Mouse (Mus musculus): ENCODE measurements around the gene Brpf3. TPM values are rescaled to one million over a fixed set of nuclear protein-coding genes. Genes with fewer than 3 reads are reported as not detected.
A peak's percentile ranks its signal among the peaks of the same experiment; 100 is the strongest.

Brpf3 gene
- 24.7 and 26.3 TPM in 2 replicates for polyA plus RNA-seq (2012; rRNA removed)

DNA sequence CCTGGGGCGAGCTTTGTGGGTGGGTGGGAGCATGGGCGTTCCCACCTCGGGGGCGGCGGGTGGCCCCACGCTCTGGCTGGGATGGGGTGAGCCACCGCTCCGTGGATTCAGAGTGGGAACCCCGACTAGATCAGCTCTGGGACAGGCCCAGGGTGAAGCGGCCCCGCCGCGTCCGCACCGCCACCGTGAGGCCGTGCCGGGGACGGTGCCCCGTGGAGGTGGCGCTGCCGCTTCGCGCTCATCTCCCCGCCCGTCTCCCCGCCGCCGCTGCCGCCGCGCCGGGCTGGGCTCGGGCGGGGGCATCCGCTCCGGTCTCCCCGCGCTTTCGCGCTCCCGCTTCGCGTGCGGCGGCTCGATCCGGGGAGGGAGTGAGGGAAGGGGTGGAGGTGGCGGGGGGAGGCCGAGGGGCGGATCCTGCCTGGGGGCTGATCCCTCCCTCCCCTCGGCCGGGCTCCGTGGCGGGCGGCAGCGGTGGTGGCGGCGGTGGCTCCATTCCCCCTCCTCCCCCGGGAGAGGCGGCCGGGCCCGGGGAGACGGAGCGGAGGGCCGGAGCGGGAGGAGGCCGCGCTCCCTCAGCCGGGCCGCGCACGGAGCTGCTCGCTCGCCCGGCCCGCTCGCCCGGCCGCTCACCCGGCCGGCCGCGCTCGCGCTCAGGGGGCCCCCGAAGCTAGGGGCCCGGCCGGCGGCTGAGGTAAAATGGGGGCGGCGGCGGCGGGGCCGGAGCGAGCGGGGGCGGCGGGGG lies at the start of gene Brpf3:
Brpf3 (plus strand) TSS at position 420 of the 742 bp plus-strand sequence.
- under 1% methylated on average over 87 of the region's 99 CpGs for WGBS
- 0 out of 2 replicates have a peak, but pooled peaks have one; percentile 19 for TF ChIP-seq CTCF (IDR thresholded peaks at IDR 0.05; ENCODE audit: insufficient read depth, low read length)
- peak; percentile 49; the same call in 1 of the 2 replicates for TF ChIP-seq POLR2A (IDR thresholded peaks at IDR 0.05; ENCODE audit: borderline replicate concordance, extremely low read depth, low read depth, low read length)
- Histone ChIP-seq H3K4me3 (replicated peaks; ENCODE audit: extremely low read depth, low read depth, low read length) (peak within 1 kb of the TSS; percentile 75), H3K4me1 (ENCODE audit: control insufficient read depth, insufficient read depth, low read length) (peaks cover 7% of the 10 kb centered on the region)
- DNase-seq: peak; percentile 81

- Histone ChIP-seq H3K4me3 (replicated peaks; ENCODE audit: extremely low read depth, low read depth, low read length) (no peak overlapping the region), H3K4me1 (ENCODE audit: control insufficient read depth, insufficient read depth, low read length) (no peaks in the 10 kb centered on the region)
- no peak for TF ChIP-seq POLR2A (IDR thresholded peaks at IDR 0.05; ENCODE audit: borderline replicate concordance, extremely low read depth, low read depth, low read length)
- TF ChIP-seq CTCF (IDR thresholded peaks at IDR 0.05; ENCODE audit: insufficient read depth, low read length): no peak
- DNase-seq: no peak
- WGBS: 59% methylated on average over 5 of the region's 5 CpGs
Measured at GRCm38 (mm10) chr17:28756447-28756846, 44.4 kb upstream of the Brpf3 start.

DNA sequence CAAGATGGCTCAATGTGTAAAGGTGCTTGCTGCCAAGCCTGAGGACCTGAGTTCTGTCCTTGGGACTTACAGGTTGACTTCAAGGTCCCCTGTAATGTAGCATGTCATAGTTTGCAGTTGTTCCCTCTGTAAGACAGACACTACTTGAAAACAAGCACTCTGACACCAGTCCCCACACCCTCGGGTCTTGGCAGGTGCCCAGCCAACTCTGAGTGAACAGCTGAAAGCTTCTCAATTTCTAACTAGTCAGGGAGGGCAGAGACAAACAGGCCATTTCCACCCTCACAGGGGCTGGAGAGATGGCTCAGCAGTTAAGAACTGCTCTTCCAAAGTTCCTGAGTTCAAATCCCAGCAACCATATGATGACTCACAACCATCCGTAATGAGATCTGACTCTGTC lies 43.4 kb upstream of the Brpf3 start:
- WGBS: 54% methylated on average over 2 of the region's 2 CpGs
- Histone ChIP-seq H3K4me3 (replicated peaks; ENCODE audit: extremely low read depth, low read depth, low read length) (no peak overlapping the region), H3K4me1 (ENCODE audit: control insufficient read depth, insufficient read depth, low read length) (no peaks in the 10 kb centered on the region)
- TF ChIP-seq CTCF (IDR thresholded peaks at IDR 0.05; ENCODE audit: insufficient read depth, low read length): no peak
- TF ChIP-seq POLR2A (IDR thresholded peaks at IDR 0.05; ENCODE audit: borderline replicate concordance, extremely low read depth, low read depth, low read length): no peak
- no peak for DNase-seq

DNA sequence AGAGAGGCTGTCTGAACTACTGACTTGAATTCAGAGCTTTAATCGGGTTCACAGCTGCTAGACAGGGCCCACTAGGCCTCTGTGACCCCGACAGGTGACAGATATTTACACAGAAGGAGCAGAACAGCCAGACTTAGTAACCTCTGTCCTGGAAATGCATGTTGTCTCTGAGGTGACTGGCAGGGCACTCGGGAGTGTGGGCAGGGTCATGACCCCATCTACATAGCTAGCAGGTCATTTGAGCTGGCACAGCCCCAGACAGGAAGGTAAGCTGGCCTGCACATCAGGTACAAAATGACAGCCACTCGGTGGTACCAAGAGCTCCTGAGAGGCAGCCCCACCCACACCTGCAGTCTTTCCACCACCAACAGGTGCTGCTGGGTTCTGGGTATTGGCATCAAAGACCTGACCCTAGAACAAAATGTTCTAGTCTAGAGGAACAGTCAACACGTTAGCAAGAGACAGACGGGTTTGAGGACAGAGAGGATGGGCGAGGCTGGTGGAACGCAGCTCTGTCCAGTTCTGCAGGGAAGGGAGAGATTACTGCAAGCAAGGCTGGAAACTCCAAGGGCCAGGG lies 40.1 kb upstream of the Brpf3 start:
- TF ChIP-seq CTCF (IDR thresholded peaks at IDR 0.05; ENCODE audit: insufficient read depth, low read length) (no peak), POLR2A (IDR thresholded peaks at IDR 0.05; ENCODE audit: borderline replicate concordance, extremely low read depth, low read depth, low read length) (no peak)
- no peak overlapping the region for H3K4me3 ChIP-seq (replicated peaks; ENCODE audit: extremely low read depth, low read depth, low read length)
- DNase-seq: no peak
- WGBS: 50% methylated on average over 8 of the region's 8 CpGs
- no peaks in the 10 kb centered on the region for H3K4me1 ChIP-seq (ENCODE audit: control insufficient read depth, insufficient read depth, low read length)

DNA sequence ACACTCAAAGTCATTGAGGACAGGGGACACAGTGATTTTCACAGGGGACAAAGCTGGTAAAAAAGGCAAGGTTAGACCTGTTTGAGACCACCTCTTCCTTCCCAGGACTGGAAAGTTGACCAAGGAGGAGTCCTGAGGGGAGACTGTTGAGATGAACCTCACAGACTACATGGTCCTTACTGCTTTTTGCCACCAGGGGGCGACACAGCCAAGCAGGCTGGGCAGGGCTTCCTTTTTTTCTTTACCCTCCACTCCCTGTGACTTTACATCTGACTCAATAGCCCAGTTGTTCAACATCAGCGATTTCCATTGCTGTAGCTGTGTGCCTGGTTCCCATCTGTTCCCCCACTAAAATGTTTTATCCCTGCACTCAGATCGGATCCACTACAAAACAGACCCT lies 39.0 kb upstream of the Brpf3 start:
- TF ChIP-seq POLR2A (IDR thresholded peaks at IDR 0.05; ENCODE audit: borderline replicate concordance, extremely low read depth, low read depth, low read length) (no peak), CTCF (IDR thresholded peaks at IDR 0.05; ENCODE audit: insufficient read depth, low read length) (peak; percentile 93)
- Histone ChIP-seq H3K4me3 (replicated peaks; ENCODE audit: extremely low read depth, low read depth, low read length) (no peak overlapping the region), H3K4me1 (ENCODE audit: control insufficient read depth, insufficient read depth, low read length) (no peaks in the 10 kb centered on the region)
- DNase-seq: peak; percentile 68
- WGBS: 10% methylated on average over 3 of the region's 3 CpGs

GRCm38 (mm10) chr17:28766203-28766602 lies 34.7 kb upstream of the Brpf3 start:
- 33% methylated on average over 3 of the region's 3 CpGs for WGBS
- TF ChIP-seq POLR2A (IDR thresholded peaks at IDR 0.05; ENCODE audit: borderline replicate concordance, extremely low read depth, low read depth, low read length) (no peak), CTCF (IDR thresholded peaks at IDR 0.05; ENCODE audit: insufficient read depth, low read length) (no peak)
- Histone ChIP-seq H3K4me1 (ENCODE audit: control insufficient read depth, insufficient read depth, low read length) (no peaks in the 10 kb centered on the region), H3K4me3 (replicated peaks; ENCODE audit: extremely low read depth, low read depth, low read length) (no peak overlapping the region)
- no peak for DNase-seq

GRCm38 (mm10) chr17:28766781-28767515 lies 33.9 kb upstream of the Brpf3 start:
- 71% methylated on average over 11 of the region's 11 CpGs for WGBS
- TF ChIP-seq POLR2A (IDR thresholded peaks at IDR 0.05; ENCODE audit: borderline replicate concordance, extremely low read depth, low read depth, low read length) (no peak), CTCF (IDR thresholded peaks at IDR 0.05; ENCODE audit: insufficient read depth, low read length) (no peak)
- no peak for DNase-seq
- Histone ChIP-seq H3K4me1 (ENCODE audit: control insufficient read depth, insufficient read depth, low read length) (no peaks in the 10 kb centered on the region), H3K4me3 (replicated peaks; ENCODE audit: extremely low read depth, low read depth, low read length) (no peak overlapping the region)

DNA sequence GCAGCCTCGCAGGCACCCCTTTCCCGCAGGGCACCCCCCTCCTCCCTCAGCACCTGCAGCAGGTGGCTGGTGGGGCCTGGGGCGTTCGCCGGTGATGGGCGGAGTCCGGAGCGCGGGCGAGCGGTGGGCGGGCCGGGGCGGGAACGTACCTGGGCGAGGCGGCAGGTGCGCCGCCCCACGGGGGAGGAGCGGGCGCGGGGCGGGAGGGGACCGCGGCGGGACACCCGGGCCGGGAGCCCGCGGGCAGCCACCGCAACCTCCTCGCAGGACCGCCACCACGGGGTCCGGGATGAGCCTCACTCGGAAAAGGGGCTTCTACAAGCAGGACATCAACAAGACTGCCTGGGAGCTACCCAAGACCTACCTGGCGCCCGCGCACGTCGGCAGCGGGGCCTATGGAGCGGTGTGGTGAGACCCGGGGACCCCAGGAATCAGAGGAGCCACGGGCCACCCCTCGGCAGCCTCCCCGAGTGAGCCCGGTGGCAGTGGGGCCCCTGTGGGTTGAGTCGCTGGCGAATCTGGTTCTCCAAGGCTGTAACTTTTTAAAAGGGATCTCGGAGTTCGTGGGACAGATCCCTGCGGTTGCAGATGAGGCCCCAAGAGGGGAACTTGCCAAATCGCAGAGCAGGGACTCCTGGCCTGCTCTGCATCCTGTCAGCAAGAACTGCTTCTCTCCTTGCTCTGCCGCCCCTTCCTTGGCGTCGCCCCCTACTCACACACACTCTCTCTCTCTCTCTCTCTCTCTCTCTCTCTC lies 31.6 kb upstream of the Brpf3 start, which contains the start of gene Mapk13:
Mapk13 (plus strand) TSS at position 177 of the 754 bp plus-strand sequence.
- DNase-seq: peak; percentile 41
- WGBS: 1% methylated on average over 58 of the region's 58 CpGs
- peak within 1 kb of the TSS; percentile 55 for H3K4me3 ChIP-seq (replicated peaks; ENCODE audit: extremely low read depth, low read depth, low read length)
- no peak for TF ChIP-seq CTCF (IDR thresholded peaks at IDR 0.05; ENCODE audit: insufficient read depth, low read length)
- TF ChIP-seq POLR2A (IDR thresholded peaks at IDR 0.05; ENCODE audit: borderline replicate concordance, extremely low read depth, low read depth, low read length): no peak
- no peaks in the 10 kb centered on the region for H3K4me1 ChIP-seq (ENCODE audit: control insufficient read depth, insufficient read depth, low read length)

Measured in lung, adult 2 months (tissue).